Mouse (Mus musculus) ES-E14 (cell line): ENCODE results near the gene Ddx18.

Experiments
- CHD2 ChIP-seq: IDR thresholded peaks from 2 replicates; pipeline ENCODE4 v1.6.1; 2014; ENCODE audit warnings: mild to moderate bottlenecking, low read depth, low read length, inconsistent platforms
- MAFK ChIP-seq: IDR thresholded peaks from 2 replicates; pipeline ENCODE4 v1.6.1; 2014; ENCODE audit warnings: mild to moderate bottlenecking, low read depth, low read length, inconsistent platforms; ENCODE audit not compliant: insufficient read depth
- ZC3H11A ChIP-seq: IDR thresholded peaks from 2 replicates; pipeline ENCODE4 v1.6.1; 2012; ENCODE audit warnings: low read depth, mild to moderate bottlenecking, inconsistent platforms, low read length, borderline replicate concordance

DNA sequence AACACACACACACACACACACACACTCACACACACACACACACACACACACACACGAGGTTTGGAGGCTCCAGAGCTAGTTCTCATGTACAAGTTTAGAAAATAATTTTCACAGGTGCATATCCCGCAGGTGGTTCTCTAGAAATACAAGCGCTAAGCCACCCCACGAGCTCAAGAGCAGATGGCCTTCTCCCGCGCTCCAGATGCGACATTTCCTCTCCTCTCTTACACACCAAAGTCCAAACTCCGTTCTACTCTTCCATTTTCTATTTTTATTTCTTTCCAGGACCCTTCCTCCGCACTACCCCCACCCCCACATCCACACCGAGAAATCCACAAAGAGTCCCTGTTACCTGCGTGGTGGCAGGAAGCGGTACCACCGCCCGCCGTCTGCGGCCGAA lies 40.7 kb downstream of the Ddx18 start:
- TF ChIP-seq MAFK, result no peak
- no peak for TF ChIP-seq CHD2
- no peak for TF ChIP-seq ZC3H11A
